Mouse (Mus musculus) intestine, postnatal 0 days (tissue): ENCODE results near the gene Nrxn3. TPM values are rescaled to one million over a fixed set of nuclear protein-coding genes. Genes with fewer than 3 reads are reported as not detected.
A peak's percentile ranks its signal among the peaks of the same experiment; 100 is the strongest.

Experiments
- ATAC-seq: fragments of 200-750 bp; cut with Nextera tagmentation; 2 replicates; pipeline ENCODE4 v1.8.0; 2017; ENCODE audit warnings: mild to moderate bottlenecking, moderate TSS enrichment, moderate library complexity
- H3K27ac ChIP-seq: fragments of 300-500 bp; sonication (generic); 2 replicates; pipeline ENCODE4 v1.5.1; 2014; ENCODE audit warnings: mild to moderate bottlenecking, low read depth, low read length, moderate library complexity
- H3K27me3 ChIP-seq: fragments of 300-500 bp; sonication (generic); replicated peaks from 2 replicates; pipeline ENCODE4 v1.6.1; 2014; ENCODE audit warnings: low read length, mixed read lengths; ENCODE audit not compliant: control insufficient read depth, insufficient read depth
- H3K36me3 ChIP-seq: fragments of 300-500 bp; sonication (generic); 2 replicates; pipeline ENCODE4 v1.6.1; 2014; ENCODE audit warnings: mild to moderate bottlenecking, moderate library complexity; ENCODE audit not compliant: control insufficient read depth, insufficient read depth
- H3K4me1 ChIP-seq: fragments of 300-500 bp; sonication (generic); replicated peaks from 2 replicates; pipeline ENCODE4 v1.6.1; 2014; ENCODE audit warnings: antibody characterized with exemption, low read length, mixed read lengths; ENCODE audit not compliant: control insufficient read depth, insufficient read depth
- H3K4me2 ChIP-seq: fragments of 300-500 bp; sonication (generic); replicated peaks from 2 replicates; pipeline ENCODE4 v1.6.1; 2014; ENCODE audit warnings: low read depth, mild to moderate bottlenecking, moderate library complexity
- H3K4me3 ChIP-seq: fragments of 300-500 bp; sonication (generic); 2 replicates; pipeline ENCODE4 v1.5.1; 2014; ENCODE audit warnings: low read depth, low read length
- H3K9ac ChIP-seq: fragments of 300-500 bp; sonication (generic); 2 replicates; pipeline ENCODE4 v1.6.1; 2014; ENCODE audit warnings: mild to moderate bottlenecking, low read depth, low read length
- H3K9me3 ChIP-seq: fragments of 300-500 bp; sonication (generic); 2 replicates; pipeline ENCODE4 v1.6.1; 2016; ENCODE audit warnings: mixed run types; ENCODE audit not compliant: control insufficient read depth
- CTCF ChIP-seq: sonication (generic); IDR thresholded peaks from 2 replicates; pipeline ENCODE4 v1.5.1; 2016; ENCODE audit warnings: low read depth, mild to moderate bottlenecking, control low read depth, antibody characterized with exemption, moderate library complexity
- WGBS: fragments of 180-500 bp; shearing (Covaris S2); extraction: QIAGEN DNeasy Blood & Tissue Kit; methylation state at CpG from one replicate; pipeline ENCODE4 v1.1.7; 2014; 5-methylcytosine and 5-hydroxymethylcytosine counted together
- polyA plus RNA-seq: library from polyadenylated mRNA; unstranded; fragments of >200 nt; fragmentation: Nextera tagmentation; extraction: Ambion mirVana; gene quantifications from 2 replicates; pipeline ENCODE4 v1.2.1, GENCODE M21; 2015

Nrxn3 gene
- polyA plus RNA-seq, 1 experiment from 2014 or later: 0.47 TPM

DNA sequence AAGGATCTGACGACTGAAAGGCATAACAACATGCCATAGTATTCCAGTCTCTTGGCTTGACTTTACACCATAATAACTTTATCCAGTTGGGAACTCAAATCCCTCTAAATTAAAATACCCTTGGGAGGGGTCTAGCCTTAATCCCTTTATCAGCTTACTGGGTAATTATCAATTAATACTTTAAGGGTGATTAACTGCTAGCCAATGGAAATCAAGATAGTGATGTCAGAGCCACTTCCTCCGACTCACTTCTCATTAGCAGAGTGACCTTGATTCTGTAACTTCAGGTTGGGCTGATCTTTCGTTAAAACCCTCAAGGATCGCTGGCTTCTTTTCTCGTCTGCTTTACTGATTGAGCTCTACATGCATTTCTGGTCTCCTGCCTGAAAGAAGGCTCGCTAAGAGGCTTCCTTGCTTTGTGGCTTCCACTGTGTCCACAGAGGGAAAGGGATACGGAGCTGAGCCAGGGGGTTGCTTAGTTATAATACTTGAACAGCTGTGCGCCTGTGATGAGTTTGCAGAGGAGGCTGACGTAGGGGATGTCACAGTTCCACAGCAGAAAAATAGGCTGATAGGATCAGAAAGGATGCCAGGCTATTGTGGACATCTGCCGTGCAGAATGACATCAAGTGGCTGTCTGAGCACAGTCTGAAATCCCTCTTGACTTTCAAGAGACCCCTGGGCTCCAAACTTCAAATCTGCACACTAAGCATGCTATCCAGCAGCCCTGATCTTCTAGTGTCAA lies 352.0 kb downstream of the Nrxn3 start:
- H3K9ac ChIP-seq: no peak overlapping the region
- WGBS: 50% methylated on average over 10 of the region's 10 CpGs
- no peaks in the 10 kb centered on the region for H3K36me3 ChIP-seq
- H3K4me2 ChIP-seq: no peak overlapping the region
- no peak for TF ChIP-seq CTCF
- no peaks in the 10 kb centered on the region for H3K4me1 ChIP-seq
- H3K9me3 ChIP-seq: no peaks in the 10 kb centered on the region
- no peak for ATAC-seq
- H3K27ac ChIP-seq: no peak overlapping the region
- H3K4me3 ChIP-seq: no peak overlapping the region
- no peaks in the 10 kb centered on the region for H3K27me3 ChIP-seq

DNA sequence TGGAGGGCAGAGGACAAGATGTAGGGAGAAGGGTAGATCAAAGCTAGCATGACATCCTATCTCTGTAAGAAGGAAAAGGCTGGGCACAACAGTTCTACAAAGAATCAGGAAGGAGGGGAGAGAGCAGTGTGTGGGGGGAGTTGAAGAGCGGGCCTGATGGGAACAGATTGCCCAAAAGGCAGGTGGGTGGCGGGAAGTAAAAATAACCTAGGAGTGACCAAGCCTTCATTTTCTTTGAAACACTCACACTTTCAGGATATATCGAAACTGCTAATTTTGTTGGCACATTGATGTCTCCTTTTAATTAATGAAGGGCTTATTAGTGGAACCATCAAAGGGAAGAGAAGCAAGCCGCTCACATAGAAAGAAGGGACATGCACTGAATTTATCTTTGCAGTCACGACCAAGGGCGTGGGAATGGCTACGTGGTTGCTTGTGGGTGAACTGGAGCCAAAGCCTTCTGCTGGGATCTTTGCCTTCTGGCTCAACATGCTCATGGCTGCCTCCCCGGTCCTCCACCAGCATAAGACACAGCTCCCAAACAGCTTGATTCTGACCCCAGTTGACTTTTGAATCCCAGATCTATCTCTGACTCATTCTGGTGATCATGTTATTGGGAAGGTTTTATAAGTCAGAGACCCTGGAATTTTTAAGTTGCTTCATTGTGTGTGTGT lies 371.3 kb downstream of the Nrxn3 start:
- H3K9ac ChIP-seq: no peak overlapping the region
- no peaks in the 10 kb centered on the region for H3K9me3 ChIP-seq
- no peaks in the 10 kb centered on the region for H3K4me1 ChIP-seq
- no peak for TF ChIP-seq CTCF
- H3K36me3 ChIP-seq: no peaks in the 10 kb centered on the region
- H3K27ac ChIP-seq: no peak overlapping the region
- no peak for ATAC-seq
- no peaks in the 10 kb centered on the region for H3K27me3 ChIP-seq
- no peak overlapping the region for H3K4me3 ChIP-seq
- WGBS: 89% methylated on average over 8 of the region's 8 CpGs
- H3K4me2 ChIP-seq: no peak overlapping the region

DNA sequence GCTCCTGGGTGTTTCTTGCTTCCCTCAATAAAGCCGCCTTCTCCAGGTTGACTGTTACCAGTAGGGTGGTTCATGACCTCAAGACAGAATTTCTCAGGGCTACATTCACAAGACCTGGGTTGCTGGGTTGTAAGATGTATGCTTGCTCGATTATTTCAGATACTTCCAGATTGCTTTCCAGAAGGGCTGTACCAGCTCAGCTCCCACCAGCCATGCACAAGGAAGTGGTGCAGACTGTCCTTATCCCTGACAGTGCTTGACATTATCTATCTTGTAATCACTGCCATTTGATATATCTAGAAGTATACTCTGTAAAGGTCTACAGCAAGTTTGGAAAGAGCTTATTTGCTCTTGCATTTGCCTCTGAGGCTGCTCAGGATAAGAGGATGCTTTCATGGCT lies 374.9 kb downstream of the Nrxn3 start:
- no peak for TF ChIP-seq CTCF
- no peaks in the 10 kb centered on the region for H3K36me3 ChIP-seq
- H3K4me2 ChIP-seq: no peak overlapping the region
- H3K4me3 ChIP-seq: no peak overlapping the region
- H3K4me1 ChIP-seq: no peaks in the 10 kb centered on the region
- no peak overlapping the region for H3K9ac ChIP-seq
- ATAC-seq: no peak
- H3K9me3 ChIP-seq: no peaks in the 10 kb centered on the region
- H3K27me3 ChIP-seq: no peaks in the 10 kb centered on the region
- WGBS: 85% methylated on average over 2 of the region's 2 CpGs
- no peak overlapping the region for H3K27ac ChIP-seq

DNA sequence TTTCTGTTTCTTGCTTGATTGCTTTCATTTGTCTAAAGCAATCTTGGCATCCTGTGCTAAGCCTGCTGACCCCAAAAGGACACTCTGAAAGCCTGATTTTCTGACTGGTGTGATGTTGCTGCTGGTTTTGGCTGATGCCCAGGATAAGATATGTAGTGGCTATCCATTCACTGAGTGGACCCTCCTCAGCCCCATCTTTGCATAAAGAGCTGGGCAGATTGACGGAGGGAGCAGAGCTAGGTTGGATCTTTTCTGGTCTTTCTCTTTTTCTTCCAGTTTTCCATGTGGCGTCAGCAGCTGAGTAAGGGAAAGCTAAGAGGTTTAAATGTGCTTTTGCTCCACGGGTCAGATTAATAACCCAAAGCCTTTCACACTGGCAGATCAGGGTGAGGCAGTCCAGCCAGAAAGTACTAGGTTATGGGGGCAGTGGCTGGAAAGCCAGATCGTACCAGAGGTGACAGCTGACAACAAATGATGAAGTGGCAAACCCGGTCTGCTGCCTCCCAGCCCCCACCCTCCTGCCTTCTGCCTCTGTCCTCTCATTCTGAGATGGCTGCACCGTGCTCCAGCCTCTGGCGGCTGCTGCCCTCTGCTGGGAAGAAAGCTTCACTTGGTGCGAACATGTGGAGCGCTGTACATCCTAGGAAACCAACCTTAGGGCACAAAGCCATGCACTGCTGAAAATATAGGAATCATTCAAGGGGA lies 383.5 kb downstream of the Nrxn3 start:
- Histone ChIP-seq H3K4me2 (no peak overlapping the region), H3K36me3 (no peaks in the 10 kb centered on the region), H3K27ac (no peak overlapping the region), H3K4me1 (no peaks in the 10 kb centered on the region), H3K9me3 (no peaks in the 10 kb centered on the region), H3K9ac (no peak overlapping the region), H3K4me3 (no peak overlapping the region), H3K27me3 (no peaks in the 10 kb centered on the region)
- 15% methylated on average over 9 of the region's 9 CpGs for WGBS
- no peak for ATAC-seq
- peak; percentile 84 for TF ChIP-seq CTCF

GRCm38 (mm10) chr12:89106881-89107584 lies 384.4 kb downstream of the Nrxn3 start:
- Histone ChIP-seq H3K4me2 (no peak overlapping the region), H3K4me3 (no peak overlapping the region), H3K27me3 (no peaks in the 10 kb centered on the region), H3K4me1 (no peaks in the 10 kb centered on the region), H3K36me3 (no peaks in the 10 kb centered on the region), H3K9me3 (no peaks in the 10 kb centered on the region), H3K27ac (no peak overlapping the region), H3K9ac (no peak overlapping the region)
- ATAC-seq: no peak
- WGBS: 47% methylated on average over 6 of the region's 6 CpGs
- no peak for TF ChIP-seq CTCF

DNA sequence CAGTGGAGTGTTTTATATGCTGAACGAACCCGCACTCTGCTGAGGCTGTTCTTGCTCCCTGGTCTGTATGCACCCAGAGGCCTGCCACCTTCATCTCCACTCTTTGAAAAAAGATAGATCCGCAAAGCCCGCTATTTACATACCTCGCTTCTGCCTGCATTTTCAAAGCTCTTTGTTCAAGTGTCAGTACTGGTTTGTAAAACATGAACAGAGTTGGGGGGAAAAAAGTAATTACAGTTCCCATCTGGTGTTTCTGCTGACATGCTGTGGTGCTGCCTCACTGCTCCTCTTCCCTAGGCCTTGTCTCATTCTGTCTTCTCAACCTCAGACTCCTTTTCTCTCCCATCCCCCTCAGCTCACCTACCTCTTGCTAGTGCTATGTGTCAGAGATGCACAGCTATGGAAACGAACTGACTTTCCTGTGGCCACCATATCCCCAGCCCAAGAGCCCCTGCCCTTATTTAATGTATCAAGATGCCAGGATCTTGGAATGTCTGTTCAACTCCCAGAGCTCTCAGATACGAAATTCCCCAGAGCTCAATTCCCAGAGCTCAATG lies 387.2 kb downstream of the Nrxn3 start:
- Histone ChIP-seq H3K27ac (no peak overlapping the region), H3K27me3 (no peaks in the 10 kb centered on the region), H3K9ac (no peak overlapping the region), H3K4me1 (no peaks in the 10 kb centered on the region), H3K36me3 (no peaks in the 10 kb centered on the region), H3K4me3 (no peak overlapping the region), H3K4me2 (no peak overlapping the region), H3K9me3 (no peaks in the 10 kb centered on the region)
- ATAC-seq: no peak
- 73% methylated on average over 7 of the region's 7 CpGs for WGBS
- TF ChIP-seq CTCF: no peak
